Mouse (Mus musculus) small intestine, adult 2 months (tissue): ENCODE results near the gene Elmo1.

Experiments
- CTCF ChIP-seq: fragments of 200-500 bp; IDR thresholded peaks from 2 replicates; pipeline ENCODE4 v1.5.1; 2012; ENCODE audit warnings: low read depth, mild to moderate bottlenecking, control low read depth, inconsistent platforms, low read length, moderate library complexity, mixed read lengths; ENCODE audit not compliant: insufficient replicate concordance, insufficient read length; ENCODE audit errors: extremely low read depth
- POLR2A ChIP-seq: fragments of 200-500 bp; IDR thresholded peaks from 2 replicates; pipeline ENCODE4 v1.6.1; 2012; ENCODE audit warnings: low read depth, mild to moderate bottlenecking, control low read depth, inconsistent platforms, low read length, moderate library complexity

- TF ChIP-seq POLR2A (no peak), CTCF (no peak)
These were observed 41.6 kb upstream of the Elmo1 start for GRCm38 (mm10) chr13:20048837-20049160.
